Mouse (Mus musculus): ENCODE data around the gene Ppp1r1b. TPM values are rescaled to one million over a fixed set of nuclear protein-coding genes. Genes with fewer than 3 reads are reported as not detected.

The Ppp1r1b gene
- polyA plus RNA-seq, 1 experiment from 2014 or later, result 2.9 TPM

DNA sequence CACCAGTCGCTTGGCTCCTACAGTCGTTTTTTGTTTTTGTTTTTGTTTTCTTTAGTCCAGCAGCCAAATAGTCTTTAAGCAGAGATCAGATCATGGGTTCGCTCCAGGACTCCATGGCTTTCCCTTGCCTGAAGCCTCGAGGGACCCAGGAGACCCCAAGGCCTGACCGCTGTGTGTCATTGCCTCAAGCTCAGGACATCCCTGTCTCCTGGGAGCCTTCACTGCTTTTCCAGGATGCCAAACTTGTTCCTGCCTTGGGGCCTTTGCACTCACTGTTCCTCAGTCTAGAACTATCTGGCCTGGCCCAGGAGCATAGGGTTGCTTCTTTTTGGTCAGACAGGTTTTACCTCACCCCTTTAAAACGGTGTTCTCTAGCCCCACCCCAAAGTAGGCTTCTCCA lies 58.4 kb downstream of the Ppp1r1b start:
- no peak for ATAC-seq

More for the DNA sequence above, 58.4 kb downstream of the Ppp1r1b start:
- 75% methylated on average over 6 of the region's 6 CpGs for WGBS
- Histone ChIP-seq H3K27ac (ENCODE audit: low read length) (no peak overlapping the region), H3K9ac (ENCODE audit: low read depth, low read length) (no peak overlapping the region), H3K27me3 (ENCODE audit: control insufficient read depth, insufficient read depth, low read depth, low read length) (peaks cover 11% of the 10 kb centered on the region), H3K4me3 (ENCODE audit: low read depth, low read length) (no peak overlapping the region), H3K9me3 (replicated peaks; ENCODE audit: control insufficient read depth, low read length, poor library complexity, severe bottlenecking) (no peaks in the 10 kb centered on the region), H3K4me2 (ENCODE audit: low read length) (no peak overlapping the region), H3K4me1 (ENCODE audit: control insufficient read depth, insufficient read depth, low read length) (peaks cover 3% of the 10 kb centered on the region; the same call in 1 of the 2 replicates), H3K36me3 (ENCODE audit: control insufficient read depth, insufficient read depth, low read length) (no peaks in the 10 kb centered on the region)

Other genes with a start within 250 kb of the Ppp1r1b start
- 25.5 and 30.7 TPM in 2 replicates for gene Fbxl20, start 198.0 kb upstream of the Ppp1r1b start, polyA plus RNA-seq (2015; fragmentation: Nextera tagmentation; extraction: Ambion mirVana)
- gene Med1, start 155.1 kb upstream of the Ppp1r1b start, polyA plus RNA-seq (2015; fragmentation: Nextera tagmentation; extraction: Ambion mirVana), result 53.0 and 62.5 TPM in 2 replicates
- gene Cdk12, start 145.3 kb upstream of the Ppp1r1b start, polyA plus RNA-seq (2015; fragmentation: Nextera tagmentation; extraction: Ambion mirVana), result 6.9 and 8.3 TPM in 2 replicates
- gene Neurod2, start 18.8 kb upstream of the Ppp1r1b start, polyA plus RNA-seq (2015; fragmentation: Nextera tagmentation; extraction: Ambion mirVana), result 4.5 and 5.6 TPM in 2 replicates
- 32.9 and 37.0 TPM in 2 replicates for gene Stard3, start 10.0 kb downstream of the Ppp1r1b start, polyA plus RNA-seq (2015; fragmentation: Nextera tagmentation; extraction: Ambion mirVana)
- 0.22 TPM in 1 of 2 replicates, not detected in the other for gene Tcap, start 35.4 kb downstream of the Ppp1r1b start, polyA plus RNA-seq (2015; fragmentation: Nextera tagmentation; extraction: Ambion mirVana)
- gene Pnmt, start 38.0 kb downstream of the Ppp1r1b start, polyA plus RNA-seq (2015; fragmentation: Nextera tagmentation; extraction: Ambion mirVana), result 1.5 and 1.7 TPM in 2 replicates
- 7.4 and 8.6 TPM in 2 replicates for gene Pgap3, start 52.1 kb downstream of the Ppp1r1b start, polyA plus RNA-seq (2015; fragmentation: Nextera tagmentation; extraction: Ambion mirVana)
- 5.2 and 5.7 TPM in 2 replicates for gene Erbb2, start 64.1 kb downstream of the Ppp1r1b start, polyA plus RNA-seq (2015; fragmentation: Nextera tagmentation; extraction: Ambion mirVana)
- gene Mien1, start 90.6 kb downstream of the Ppp1r1b start, polyA plus RNA-seq (2015; fragmentation: Nextera tagmentation; extraction: Ambion mirVana), result 252 TPM in 2 replicates
- gene Grb7, start 98.0 kb downstream of the Ppp1r1b start, polyA plus RNA-seq (2015; fragmentation: Nextera tagmentation; extraction: Ambion mirVana), result 0.42 and 0.82 TPM in 2 replicates
- gene Ikzf3, start 197.6 kb downstream of the Ppp1r1b start, polyA plus RNA-seq (2015; fragmentation: Nextera tagmentation; extraction: Ambion mirVana), result not detected in 2 replicates
- gene Zpbp2, start 202.7 kb downstream of the Ppp1r1b start, polyA plus RNA-seq (2015; fragmentation: Nextera tagmentation; extraction: Ambion mirVana), result 0.15 TPM in 1 of 2 replicates, not detected in the other
- gene Ormdl3, start 239.0 kb downstream of the Ppp1r1b start, polyA plus RNA-seq (2015; fragmentation: Nextera tagmentation; extraction: Ambion mirVana), result 119 and 121 TPM in 2 replicates
- gene Lrrc3c, start 249.9 kb downstream of the Ppp1r1b start, polyA plus RNA-seq (2015; fragmentation: Nextera tagmentation; extraction: Ambion mirVana), result not detected in 2 replicates

Measured in midbrain, embryonic 16.5 days (tissue).